Mouse (Mus musculus): ENCODE measurements at regions not wholly inside any gene's neighbourhood (a gene's known extent, or its start where the extent isn't known, plus 50 kb on each side); places are given as distances from the start of the nearest gene placed in this dataset.

GRCm38 (mm10) chr16:76591956-76592768 lies 218.5 kb upstream of the Nrip1 start:
- no peak for DNase-seq (ENCODE audit: low spot score in 2 of 2)

GRCm38 (mm10) chr16:76589791-76590190 lies 216.2 kb upstream of the Nrip1 start:
- no peak for DNase-seq (ENCODE audit: low spot score in 2 of 2)

- DNase-seq (ENCODE audit: low spot score in 2 of 2), result no peak
These were observed 203.6 kb upstream of the Nrip1 start for GRCm38 (mm10) chr16:76577206-76577605.

- DNase-seq (ENCODE audit: low spot score in 2 of 2), result no peak
These were observed 201.7 kb upstream of the Nrip1 start for GRCm38 (mm10) chr16:76575281-76575680.

- no peak for DNase-seq (ENCODE audit: low spot score in 2 of 2)
These were observed 192.6 kb upstream of the Nrip1 start for GRCm38 (mm10) chr16:76566220-76566619.

- no peak for DNase-seq (ENCODE audit: low spot score in 2 of 2)
These were observed 181.2 kb upstream of the Nrip1 start for GRCm38 (mm10) chr16:76554846-76555245.

- DNase-seq (ENCODE audit: low spot score in 2 of 2), result no peak
These were observed 176.0 kb upstream of the Nrip1 start for GRCm38 (mm10) chr16:76549628-76550027.

- no peak for DNase-seq (ENCODE audit: low spot score in 2 of 2)
These were observed 173.5 kb upstream of the Nrip1 start for GRCm38 (mm10) chr16:76547087-76547486.

GRCm38 (mm10) chr16:76546632-76547031 lies 173.0 kb upstream of the Nrip1 start:
- DNase-seq (ENCODE audit: low spot score in 2 of 2), result no peak

- no peak for DNase-seq (ENCODE audit: low spot score in 2 of 2)
These were observed 172.3 kb upstream of the Nrip1 start for GRCm38 (mm10) chr16:76545942-76546341.

- no peak for DNase-seq (ENCODE audit: low spot score in 2 of 2)
These were observed 171.3 kb upstream of the Nrip1 start for GRCm38 (mm10) chr16:76544972-76545371.

- DNase-seq (ENCODE audit: low spot score in 2 of 2), result no peak
These were observed 167.3 kb upstream of the Nrip1 start for GRCm38 (mm10) chr16:76540964-76541363.

GRCm38 (mm10) chr16:76540328-76540923 lies 166.8 kb upstream of the Nrip1 start:
- no peak for DNase-seq (ENCODE audit: low spot score in 2 of 2)

GRCm38 (mm10) chr16:76539669-76540068 lies 166.0 kb upstream of the Nrip1 start:
- DNase-seq (ENCODE audit: low spot score in 2 of 2), result no peak

- no peak for DNase-seq (ENCODE audit: low spot score in 2 of 2)
These were observed 164.2 kb upstream of the Nrip1 start for GRCm38 (mm10) chr16:76537871-76538270.

- no peak for DNase-seq (ENCODE audit: low spot score in 2 of 2)
These were observed 159.2 kb upstream of the Nrip1 start for GRCm38 (mm10) chr16:76532928-76533217.

- DNase-seq (ENCODE audit: low spot score in 2 of 2), result no peak
These were observed 158.7 kb upstream of the Nrip1 start for GRCm38 (mm10) chr16:76532142-76532927.

GRCm38 (mm10) chr16:76530886-76531285 lies 157.3 kb upstream of the Nrip1 start:
- no peak for DNase-seq (ENCODE audit: low spot score in 2 of 2)

- DNase-seq (ENCODE audit: low spot score in 2 of 2), result no peak
These were observed 156.0 kb upstream of the Nrip1 start for GRCm38 (mm10) chr16:76529613-76530012.

GRCm38 (mm10) chr16:76527106-76527949 lies 153.7 kb upstream of the Nrip1 start:
- no peak for DNase-seq (ENCODE audit: low spot score in 2 of 2)

- DNase-seq (ENCODE audit: low spot score in 2 of 2), result no peak
These were observed 151.9 kb upstream of the Nrip1 start for GRCm38 (mm10) chr16:76525563-76525962.

- no peak for DNase-seq (ENCODE audit: low spot score in 2 of 2)
These were observed 151.3 kb upstream of the Nrip1 start for GRCm38 (mm10) chr16:76524921-76525320.
